Mouse (Mus musculus): ENCODE results near the gene Nup210.
"Not testable (repeated sequence)": the region's sequence is repeated elsewhere in the genome, so short reads cannot be mapped to it uniquely, and the experiment has no call there.

The Nup210 gene

GRCm38 (mm10) chr6:91137343-91137956 is 20.8 kb upstream of the Nup210 start:
- DNase-seq, result no peak

- no peak for DNase-seq
Measured at GRCm38 (mm10) chr6:91130856-91131255, 14.2 kb upstream of the Nup210 start.

DNA sequence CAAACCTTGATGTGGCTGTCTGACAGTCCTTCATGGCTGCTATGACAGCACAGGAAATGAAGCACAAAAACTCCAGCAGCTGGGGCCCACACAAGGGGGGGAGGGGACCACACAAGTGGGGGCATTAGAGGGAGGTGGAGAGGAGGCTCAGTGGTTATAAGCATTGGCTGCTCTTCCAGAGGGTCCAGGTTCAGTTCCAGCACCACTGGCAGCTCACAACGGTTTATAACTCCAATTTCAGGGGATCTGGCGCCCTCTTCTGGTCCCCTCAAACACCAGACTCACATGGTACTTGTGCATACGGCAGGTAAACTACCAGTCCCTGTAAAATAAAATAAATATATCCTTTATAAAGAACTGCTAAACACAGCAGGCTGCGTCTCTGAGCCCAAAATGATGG is 12.4 kb upstream of the Nup210 start:
- no peak for DNase-seq

DNA sequence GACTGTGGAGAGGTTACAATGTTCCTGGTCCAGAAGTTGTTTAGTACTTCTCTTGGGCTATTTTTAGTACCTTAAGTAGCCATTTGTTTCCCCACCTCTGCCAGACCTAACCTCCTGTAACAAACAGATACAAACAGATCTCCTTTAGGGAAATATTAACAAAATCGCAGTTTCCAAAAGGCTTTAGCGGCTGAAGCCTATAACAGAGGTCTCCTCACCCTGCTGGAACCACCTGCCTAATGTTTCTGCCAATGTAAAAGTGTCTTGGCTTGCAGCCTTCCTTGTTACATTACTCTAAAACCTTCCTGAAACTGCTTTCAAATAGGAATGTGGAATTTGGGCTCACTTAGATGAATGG is 8.6 kb upstream of the Nup210 start:
- no peak for DNase-seq

- peak; percentile 71 for DNase-seq
Measured at GRCm38 (mm10) chr6:91124286-91125227, 7.9 kb upstream of the Nup210 start.

DNA sequence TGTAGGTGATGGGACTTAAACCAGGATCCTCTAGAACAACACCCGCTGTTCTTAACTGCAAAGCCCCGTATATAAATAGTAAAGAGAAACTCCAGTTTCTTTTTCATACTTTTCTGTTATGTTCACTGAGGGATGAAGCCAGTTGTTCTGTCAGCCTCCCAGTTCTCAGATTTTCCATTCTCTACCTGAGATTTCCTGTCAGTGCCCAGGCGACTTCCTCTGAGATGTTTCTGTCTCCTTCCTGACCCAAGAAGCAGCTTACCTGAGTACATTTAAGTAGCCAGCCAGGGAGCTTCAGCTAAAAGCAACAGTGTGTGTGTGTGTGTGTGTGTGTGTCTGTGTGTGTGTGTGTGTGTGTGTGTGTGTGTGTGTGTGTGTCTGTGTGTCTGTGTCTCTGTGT is 6.8 kb upstream of the Nup210 start:
- DNase-seq, result no peak

GRCm38 (mm10) chr6:91121089-91121488 is 4.5 kb upstream of the Nup210 start:
- DNase-seq, result not testable (repeated sequence)

GRCm38 (mm10) chr6:91120206-91120605 is 3.6 kb upstream of the Nup210 start:
- no peak for DNase-seq

- no peak for DNase-seq
Measured at GRCm38 (mm10) chr6:91118526-91118925, 1.9 kb upstream of the Nup210 start.

- DNase-seq, result no peak
Measured at GRCm38 (mm10) chr6:91117149-91117548, 520 bp upstream of the Nup210 start.

GRCm38 (mm10) chr6:91115863-91116243 is 776 bp downstream of the Nup210 start:
- no peak for DNase-seq

GRCm38 (mm10) chr6:91115158-91115557 is 1.5 kb downstream of the Nup210 start:
- no peak for DNase-seq

GRCm38 (mm10) chr6:91114716-91115115 is 1.9 kb downstream of the Nup210 start:
- no peak for DNase-seq

GRCm38 (mm10) chr6:91111954-91112252 is 4.7 kb downstream of the Nup210 start:
- DNase-seq, result no peak

- no peak for DNase-seq
Measured at GRCm38 (mm10) chr6:91111141-91111953, 5.3 kb downstream of the Nup210 start.

GRCm38 (mm10) chr6:91110323-91111020 is 6.2 kb downstream of the Nup210 start:
- DNase-seq, result no peak

DNA sequence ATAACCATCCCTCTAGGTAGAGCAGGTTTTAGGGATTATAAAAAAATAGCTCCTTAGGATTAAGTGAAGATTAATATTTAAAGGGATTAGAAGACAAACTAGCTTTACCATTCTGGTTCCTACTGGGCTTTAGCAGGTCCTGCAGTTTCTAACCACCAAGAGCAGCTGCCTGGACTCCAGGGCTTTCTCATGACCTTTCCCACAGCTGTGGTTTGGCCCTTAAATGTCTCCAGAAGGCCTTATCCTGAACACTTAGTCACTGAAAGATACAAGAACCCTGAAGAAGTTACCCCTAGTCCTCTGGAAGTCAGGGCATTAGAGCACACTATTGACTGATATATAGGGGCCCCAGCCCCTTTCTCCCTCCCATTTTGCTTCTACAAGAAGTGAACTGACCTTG is 7.1 kb downstream of the Nup210 start:
- peak; percentile 92 for DNase-seq

DNA sequence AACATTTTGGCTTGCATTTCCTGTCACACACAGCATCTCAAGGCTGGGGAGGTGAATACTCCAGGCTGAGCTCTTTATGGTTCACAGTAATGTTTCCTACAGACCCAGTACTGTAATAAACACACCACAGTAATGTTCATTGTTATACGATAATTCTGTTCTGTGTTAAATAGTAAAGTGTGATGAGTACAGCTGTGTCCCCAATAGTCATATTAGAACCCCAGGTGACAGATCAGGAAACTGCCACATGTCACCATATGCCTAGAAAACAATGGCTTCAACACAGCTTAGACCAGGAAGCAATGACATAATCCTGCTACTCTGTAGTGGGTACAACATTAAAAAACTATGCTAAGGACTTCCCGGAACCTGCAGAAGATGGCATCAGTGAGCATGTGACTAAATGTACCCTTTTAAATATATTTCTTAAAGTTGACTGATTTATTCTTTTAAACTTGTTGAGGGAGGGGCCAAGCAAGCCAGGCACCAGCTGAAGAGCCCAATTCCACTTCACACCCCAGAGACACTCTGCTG is 7.6 kb downstream of the Nup210 start:
- no peak for DNase-seq

GRCm38 (mm10) chr6:91108301-91108916 is 8.2 kb downstream of the Nup210 start:
- no peak for DNase-seq

DNA sequence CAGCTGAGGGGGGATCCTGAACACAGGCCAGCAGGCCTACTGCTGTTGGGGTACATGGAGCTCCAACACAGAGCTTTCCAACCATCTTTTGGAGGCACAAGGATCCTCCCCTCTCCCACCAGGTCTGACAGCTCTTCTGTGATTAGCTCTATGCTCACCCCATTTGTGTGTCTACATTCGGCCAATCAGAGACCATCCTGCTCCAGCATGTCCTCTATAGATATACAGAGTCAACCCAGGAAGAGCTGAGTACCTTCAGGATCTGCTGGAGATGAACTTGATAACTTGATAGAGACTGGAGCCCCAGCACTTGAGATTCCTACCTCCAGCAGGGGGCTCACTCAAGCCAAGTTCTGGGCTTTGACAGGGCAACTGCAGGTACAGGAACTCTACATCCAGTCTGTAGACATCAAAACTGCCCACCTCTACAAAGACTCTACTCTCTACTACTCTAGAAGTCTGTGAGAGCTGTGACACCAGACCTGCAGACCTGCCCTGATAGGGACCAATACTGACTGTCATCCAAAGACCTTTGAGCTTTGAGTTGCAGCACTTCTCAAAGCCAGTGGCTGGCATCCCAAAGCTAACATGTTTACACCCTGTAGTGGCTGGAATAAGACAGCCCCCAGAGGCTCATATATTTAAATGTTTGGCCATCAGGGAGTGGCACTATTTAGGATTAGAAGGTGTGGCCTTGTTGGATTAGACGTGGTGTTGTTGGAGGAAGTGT is 11.1 kb downstream of the Nup210 start:
- no peak for DNase-seq

DNA sequence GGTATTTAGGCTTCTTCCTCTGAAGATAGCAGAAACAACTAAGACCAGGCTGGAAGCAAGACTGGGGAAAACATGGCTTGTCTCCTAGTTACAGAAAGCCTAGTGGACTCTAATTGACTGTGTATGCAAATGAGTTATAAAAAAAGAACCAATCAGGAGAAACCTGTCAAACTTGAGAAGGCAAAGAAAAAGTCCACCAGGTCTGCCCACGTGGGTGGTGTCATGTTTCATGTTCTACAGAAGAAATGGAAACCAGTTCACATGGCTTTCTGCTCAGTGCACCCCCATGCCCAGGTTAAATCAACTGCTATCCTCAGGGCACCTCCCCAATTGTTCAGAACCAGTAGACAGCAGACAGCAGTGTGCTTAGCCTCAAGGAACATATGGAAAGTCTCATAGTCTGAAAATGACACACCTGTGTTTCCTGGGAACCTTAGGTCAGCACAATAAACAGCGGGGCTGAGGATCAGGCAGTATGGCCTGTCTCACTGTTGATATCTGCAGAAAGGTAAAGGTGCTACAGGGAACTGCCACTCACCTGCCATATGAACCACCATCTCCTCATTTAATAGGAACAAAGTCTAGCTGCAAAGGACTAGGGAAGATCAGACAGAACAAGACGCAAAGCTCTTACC is 11.7 kb downstream of the Nup210 start:
- DNase-seq, result no peak
